Mouse (Mus musculus) stomach, embryonic 14.5 days (tissue): ENCODE measurements around the gene Olfr1426. TPM values are rescaled to one million over a fixed set of nuclear protein-coding genes. Genes with fewer than 3 reads are reported as not detected.
"Not testable (repeated sequence)": the region's sequence is repeated elsewhere in the genome, so short reads cannot be mapped to it uniquely, and the experiment has no call there.

Experiments
- ATAC-seq: fragments of 200-750 bp; cut with Nextera tagmentation; 2 replicates; pipeline ENCODE4 v1.8.0; 2017; ENCODE audit warnings: low read depth, moderate TSS enrichment; ENCODE audit not compliant: insufficient number of reproducible peaks, insufficient read depth, low FRiP score
- H3K27ac ChIP-seq: fragments of 300-500 bp; sonication (generic); 2 replicates; pipeline ENCODE4 v1.5.1; 2014; ENCODE audit warnings: mild to moderate bottlenecking, low read length, moderate library complexity, mixed read lengths
- H3K27me3 ChIP-seq: fragments of 300-500 bp; sonication (generic); 2 replicates; pipeline ENCODE4 v1.6.1; 2014; ENCODE audit warnings: low read length, control low read depth, mixed read lengths; ENCODE audit not compliant: control insufficient read depth, insufficient read depth
- H3K36me3 ChIP-seq: fragments of 300-500 bp; sonication (generic); 2 replicates; pipeline ENCODE4 v1.6.1; 2014; ENCODE audit warnings: mild to moderate bottlenecking, control low read depth, low read length, moderate library complexity, mixed read lengths; ENCODE audit not compliant: control insufficient read depth, insufficient read depth
- H3K4me1 ChIP-seq: fragments of 300-500 bp; sonication (generic); 2 replicates; pipeline ENCODE4 v1.6.1; 2014; ENCODE audit warnings: low read length, control low read depth, mixed read lengths; ENCODE audit not compliant: control insufficient read depth, insufficient read depth
- H3K4me2 ChIP-seq: fragments of 300-500 bp; sonication (generic); replicated peaks from 2 replicates; pipeline ENCODE4 v1.6.1; 2014; ENCODE audit warnings: low read depth, low read length, control low read depth
- H3K4me3 ChIP-seq: fragments of 300-500 bp; sonication (generic); 2 replicates; pipeline ENCODE4 v1.5.1; 2014; ENCODE audit warnings: low read depth, low read length, control low read depth
- H3K9ac ChIP-seq: fragments of 300-500 bp; sonication (generic); replicated peaks from 2 replicates; pipeline ENCODE4 v1.6.1; 2014; ENCODE audit warnings: low read depth, mild to moderate bottlenecking, control low read depth, low read length, moderate library complexity, mixed read lengths
- H3K9me3 ChIP-seq: fragments of 300-500 bp; sonication (generic); 2 replicates; pipeline ENCODE4 v1.6.1; 2016; ENCODE audit warnings: low read depth, low read length, control low read depth; ENCODE audit not compliant: control insufficient read depth
- WGBS: fragments of 180-500 bp; shearing (Covaris S2); extraction: QIAGEN DNeasy Blood & Tissue Kit; methylation state at CpG from one replicate; pipeline ENCODE4 v1.1.7; 2014; 5-methylcytosine and 5-hydroxymethylcytosine counted together
- polyA plus RNA-seq: library from polyadenylated mRNA; unstranded; fragments of >200 nt; fragmentation: Nextera tagmentation; extraction: Ambion mirVana; gene quantifications from 2 replicates; pipeline ENCODE4 v1.2.1, GENCODE M21; 2014

Olfr1426 gene
- not detected in 2 replicates for polyA plus RNA-seq

DNA sequence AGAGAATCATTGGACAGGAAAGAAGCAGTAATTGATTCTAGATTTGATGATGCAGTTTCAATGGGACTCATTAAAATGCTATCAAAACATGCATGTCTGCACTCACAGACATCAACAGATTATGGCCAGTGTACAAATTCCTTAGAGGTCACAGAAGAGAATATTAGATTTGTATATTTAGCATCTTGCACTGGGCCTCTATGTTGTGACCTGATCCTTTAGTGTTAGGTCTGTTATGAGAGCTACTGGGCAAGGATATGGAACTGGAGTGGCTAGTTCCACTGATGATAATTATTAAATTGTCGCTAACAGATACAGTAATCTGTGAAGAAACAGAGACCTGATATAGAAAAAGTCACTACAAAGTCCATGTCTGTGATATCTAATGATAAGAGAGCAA is at the start of gene Olfr1426:
Gene Olfr1426, minus strand, starts transcription at position 101 of the 400 bp plus-strand sequence.
- no peaks in the 10 kb centered on the region for H3K9me3 ChIP-seq
- no peak for ATAC-seq
- H3K4me1 ChIP-seq, result no peaks in the 10 kb centered on the region
- no peak within 1 kb of the TSS for H3K4me3 ChIP-seq
- 74% methylated on average over 1 of the region's 1 CpGs for WGBS
- H3K4me2 ChIP-seq, result no peak within 1 kb of the TSS
- no peak within 1 kb of the TSS for H3K9ac ChIP-seq
- no peaks in the 10 kb centered on the region for H3K27me3 ChIP-seq
- no peak within 1 kb of the TSS for H3K27ac ChIP-seq
- no peaks in the 10 kb centered on the region for H3K36me3 ChIP-seq

DNA sequence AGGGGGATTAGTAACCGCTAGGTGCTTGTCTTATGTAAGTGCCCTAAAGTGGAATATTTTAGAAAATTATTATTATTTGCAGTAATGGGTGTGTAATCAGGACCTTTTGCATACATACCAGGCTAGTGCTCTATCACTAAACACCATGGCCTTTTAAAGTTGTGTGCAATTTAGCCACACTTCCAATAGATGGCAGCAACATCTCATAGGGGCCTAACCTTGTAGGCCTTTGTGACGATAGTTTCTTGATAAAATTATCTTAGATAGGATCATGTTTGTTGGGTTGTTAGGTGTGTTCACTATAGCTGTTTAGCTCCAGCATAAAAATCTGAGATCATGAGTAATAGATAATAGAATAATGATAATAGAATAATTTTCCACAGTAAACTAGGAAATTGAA is 42.5 kb upstream of the Olfr1426 start:
- no peaks in the 10 kb centered on the region for H3K4me1 ChIP-seq
- H3K4me2 ChIP-seq, result no peak overlapping the region
- H3K27ac ChIP-seq, result no peak overlapping the region
- no peaks in the 10 kb centered on the region for H3K9me3 ChIP-seq
- no peaks in the 10 kb centered on the region for H3K36me3 ChIP-seq
- no peak overlapping the region for H3K4me3 ChIP-seq
- ATAC-seq, result no peak
- WGBS, result 20% methylated on average over 2 of the region's 2 CpGs
- no peaks in the 10 kb centered on the region for H3K27me3 ChIP-seq
- H3K9ac ChIP-seq, result no peak overlapping the region

DNA sequence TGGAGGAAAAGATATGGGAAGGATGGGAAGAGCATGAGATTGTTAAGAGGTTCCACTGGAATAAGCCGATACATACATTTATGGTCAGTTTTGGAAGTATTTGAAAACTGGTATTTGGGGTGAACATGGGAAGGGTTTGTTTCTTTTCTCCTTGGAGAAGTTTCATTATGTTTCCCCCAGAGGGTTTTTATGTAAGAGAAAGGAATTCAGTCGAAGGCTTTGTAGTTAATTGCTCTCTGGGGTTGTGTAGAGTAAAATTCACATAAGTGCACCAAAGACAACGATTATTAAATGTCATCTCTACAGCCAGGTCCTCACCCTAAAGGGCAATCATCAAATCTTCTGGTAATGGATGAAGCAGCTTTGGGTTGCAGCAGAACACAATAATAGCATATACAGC is 31.3 kb upstream of the Olfr1426 start, which contains the start of gene Olfr76:
Gene Olfr76, minus strand, starts transcription at position 101 of the 400 bp plus-strand sequence.
- H3K9ac ChIP-seq, result no peak within 1 kb of the TSS
- H3K36me3 ChIP-seq, result no peaks in the 10 kb centered on the region
- H3K27ac ChIP-seq, result no peak within 1 kb of the TSS
- ATAC-seq, result no peak
- no peaks in the 10 kb centered on the region for H3K4me1 ChIP-seq
- H3K4me3 ChIP-seq, result no peak within 1 kb of the TSS
- no peak within 1 kb of the TSS for H3K4me2 ChIP-seq
- WGBS, result 83% methylated on average over 3 of the region's 3 CpGs
- H3K27me3 ChIP-seq, result no peaks in the 10 kb centered on the region
- no peaks in the 10 kb centered on the region for H3K9me3 ChIP-seq

DNA sequence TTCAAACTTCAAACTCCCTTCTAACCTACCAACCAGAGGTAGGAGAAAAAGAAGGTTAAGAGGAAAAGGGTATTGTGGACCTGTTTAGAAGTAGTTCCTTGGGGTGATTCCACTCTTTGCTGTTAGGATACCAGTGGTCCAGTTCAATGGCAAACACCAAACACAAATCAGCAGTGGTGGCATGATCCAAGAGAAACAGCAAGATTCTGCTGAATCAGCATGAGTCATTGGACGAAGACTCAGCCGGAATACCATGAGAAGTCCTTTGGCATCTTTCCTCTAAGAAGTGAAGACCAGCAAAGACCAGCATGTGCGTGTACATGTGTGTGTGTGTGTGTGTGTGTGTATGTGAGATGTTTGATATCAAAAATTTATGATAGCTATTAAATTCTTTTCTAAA is 24.7 kb upstream of the Olfr1426 start:
- Histone ChIP-seq H3K4me1 (no peaks in the 10 kb centered on the region), H3K9me3 (no peaks in the 10 kb centered on the region), H3K36me3 (no peaks in the 10 kb centered on the region), H3K27ac (no peak overlapping the region), H3K4me2 (no peak overlapping the region), H3K4me3 (no peak overlapping the region), H3K9ac (no peak overlapping the region), H3K27me3 (no peaks in the 10 kb centered on the region)
- ATAC-seq, result no peak
- WGBS, result 88% methylated on average over 3 of the region's 3 CpGs

DNA sequence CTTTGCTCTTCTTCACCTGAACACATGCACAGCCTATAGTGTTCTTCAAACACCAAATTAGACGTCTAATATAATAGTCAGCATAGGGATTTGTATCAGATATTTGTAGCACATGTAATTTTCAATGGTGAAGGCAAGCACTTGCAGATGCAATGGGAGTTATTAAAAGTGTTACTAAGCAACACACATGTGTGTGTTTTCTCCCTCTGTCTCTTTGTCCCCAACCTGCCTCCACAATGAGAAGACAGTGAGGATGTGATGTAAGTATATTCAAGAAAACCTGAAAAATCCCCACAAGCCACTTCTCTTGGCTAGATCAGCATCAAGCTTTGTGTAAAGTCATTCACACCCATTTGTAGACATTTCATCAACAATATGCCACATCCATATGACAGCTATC is 24.0 kb upstream of the Olfr1426 start, which contains the start of gene Olfr1428:
Gene Olfr1428, minus strand, starts transcription at position 101 of the 400 bp plus-strand sequence.
- Histone ChIP-seq H3K36me3 (no peaks in the 10 kb centered on the region), H3K27me3 (no peaks in the 10 kb centered on the region)
- no peak for ATAC-seq

DNA sequence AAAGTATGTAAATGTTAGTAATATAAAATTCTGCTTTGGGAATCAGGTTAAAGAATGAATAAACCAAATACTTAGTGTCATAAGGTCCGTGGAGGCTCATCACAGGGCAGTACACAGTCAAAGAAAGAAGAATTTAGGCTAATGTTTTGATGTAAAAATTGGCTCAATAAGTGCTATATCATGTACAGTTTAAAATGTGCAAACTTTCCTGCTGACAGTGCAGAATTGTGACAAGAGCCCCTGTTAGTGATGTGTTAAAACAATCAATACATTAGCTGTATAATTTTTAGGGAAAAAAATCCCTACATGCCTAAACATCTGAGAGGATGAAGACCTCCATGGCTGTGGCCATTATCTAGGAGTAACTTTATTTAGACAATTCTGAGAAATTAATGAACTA is 22.0 kb upstream of the Olfr1426 start:
- no peaks in the 10 kb centered on the region for H3K4me1 ChIP-seq
- H3K4me2 ChIP-seq, result no peak overlapping the region
- 47% methylated on average over 1 of the region's 1 CpGs for WGBS
- H3K9ac ChIP-seq, result no peak overlapping the region
- no peaks in the 10 kb centered on the region for H3K27me3 ChIP-seq
- no peak overlapping the region for H3K27ac ChIP-seq
- no peaks in the 10 kb centered on the region for H3K36me3 ChIP-seq
- no peaks in the 10 kb centered on the region for H3K9me3 ChIP-seq
- H3K4me3 ChIP-seq, result no peak overlapping the region
- no peak for ATAC-seq

More for the DNA sequence above, 24.0 kb upstream of the Olfr1426 start, which contains the start of gene Olfr1428:
- Histone ChIP-seq H3K4me2 (no peak within 1 kb of the TSS), H3K9ac (no peak within 1 kb of the TSS), H3K27ac (no peak within 1 kb of the TSS), H3K4me3 (no peak within 1 kb of the TSS), H3K9me3 (no peaks in the 10 kb centered on the region), H3K4me1 (no peaks in the 10 kb centered on the region)
- 82% methylated on average over 1 of the region's 1 CpGs for WGBS

DNA sequence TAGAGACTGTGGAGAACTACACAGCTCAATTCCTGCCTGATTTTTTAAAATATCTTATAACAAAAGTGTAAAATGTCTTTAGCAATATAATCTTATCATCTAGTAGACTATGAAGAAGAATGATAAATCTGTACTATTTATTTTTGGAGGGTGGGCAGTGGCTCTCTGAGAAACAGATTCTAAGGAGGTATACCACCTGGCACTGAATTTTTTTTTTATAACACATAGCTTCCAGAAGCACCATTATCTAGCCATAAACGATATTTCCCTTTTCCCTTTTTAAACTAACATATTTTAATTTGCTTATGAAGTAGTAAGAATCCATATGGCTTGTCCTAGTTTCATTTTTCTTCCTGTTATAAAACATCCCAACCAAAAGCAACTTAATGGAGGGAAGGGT is 12.7 kb upstream of the Olfr1426 start:
- Histone ChIP-seq H3K4me1 (no peaks in the 10 kb centered on the region), H3K27me3 (no peaks in the 10 kb centered on the region)
- WGBS, result 60% methylated on average over 1 of the region's 1 CpGs

DNA sequence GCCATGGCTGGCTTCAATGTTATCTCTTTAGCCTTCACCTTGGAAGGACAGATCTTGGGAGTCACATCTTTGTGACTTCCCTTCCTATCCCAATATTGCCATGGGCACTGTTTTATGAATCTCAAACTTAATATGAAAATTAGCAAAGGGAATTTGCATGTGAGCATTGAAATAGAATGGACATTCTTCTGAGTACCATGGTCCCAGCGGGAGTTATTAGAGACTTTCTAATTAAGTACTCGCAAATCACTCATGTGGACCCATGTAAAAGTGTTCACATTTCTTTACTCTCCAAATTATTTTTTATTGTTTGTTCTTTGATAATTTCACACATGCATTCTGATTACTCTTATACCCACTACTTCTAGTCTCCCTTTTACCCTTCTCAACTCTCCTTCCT is 11.4 kb upstream of the Olfr1426 start, which contains the start of gene Olfr1427:
Gene Olfr1427, minus strand, starts transcription at position 101 of the 400 bp plus-strand sequence.
- H3K27me3 ChIP-seq, result no peaks in the 10 kb centered on the region
- no peak within 1 kb of the TSS for H3K4me3 ChIP-seq
- H3K36me3 ChIP-seq, result no peaks in the 10 kb centered on the region
- no peaks in the 10 kb centered on the region for H3K4me1 ChIP-seq
- H3K9ac ChIP-seq, result no peak within 1 kb of the TSS
- WGBS, result 97% methylated on average over 2 of the region's 2 CpGs
- no peak within 1 kb of the TSS for H3K4me2 ChIP-seq
- H3K9me3 ChIP-seq, result no peaks in the 10 kb centered on the region
- H3K27ac ChIP-seq, result no peak within 1 kb of the TSS
- no peak for ATAC-seq

More for the DNA sequence above, 12.7 kb upstream of the Olfr1426 start:
- Histone ChIP-seq H3K36me3 (no peaks in the 10 kb centered on the region), H3K4me3 (no peak overlapping the region), H3K4me2 (no peak overlapping the region), H3K9ac (no peak overlapping the region), H3K27ac (no peak overlapping the region), H3K9me3 (no peaks in the 10 kb centered on the region)
- ATAC-seq, result no peak

DNA sequence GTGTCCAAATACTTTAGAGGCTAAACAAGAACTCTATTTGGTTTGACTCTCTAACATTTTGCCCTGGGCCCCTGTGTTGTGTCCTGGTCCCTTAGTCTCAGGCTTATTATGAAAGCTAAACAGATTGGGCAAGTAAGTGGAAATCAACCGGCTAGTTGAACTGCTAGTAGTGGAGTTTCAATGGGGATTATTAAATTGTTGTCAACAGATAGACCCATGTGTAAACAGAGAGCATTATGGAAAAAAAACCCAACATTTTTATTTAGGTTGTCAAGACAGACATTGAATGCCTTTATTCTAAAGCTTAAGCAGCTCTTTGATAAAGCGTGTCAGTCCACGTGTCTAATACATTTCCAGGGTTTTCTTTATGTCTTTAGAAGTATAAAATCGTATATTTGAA is 14.2 kb downstream of the Olfr1426 start, which contains the start of gene Olfr1425:
Gene Olfr1425, minus strand, starts transcription at position 101 of the 400 bp plus-strand sequence.
- not testable (repeated sequence) for H3K27ac ChIP-seq, H3K4me2 ChIP-seq, H3K4me3 ChIP-seq, ATAC-seq, H3K9ac ChIP-seq, H3K27me3 ChIP-seq, H3K4me1 ChIP-seq, H3K9me3 ChIP-seq, H3K36me3 ChIP-seq
- 75% methylated on average over 4 of the region's 4 CpGs for WGBS
